Mouse (Mus musculus) embryonic facial prominence, embryonic 12.5 days (tissue): ENCODE data around the gene Catsperg1. TPM values are rescaled to one million over a fixed set of nuclear protein-coding genes. Genes with fewer than 3 reads are reported as not detected.

Source experiments
- ATAC-seq: fragments of 200-750 bp; cut with Nextera tagmentation; 2 replicates; pipeline ENCODE4 v1.8.0; 2017; ENCODE audit not compliant: insufficient number of reproducible peaks, insufficient read depth, low FRiP score, low TSS enrichment
- H3K27ac ChIP-seq: fragments of 300-500 bp; sonication (generic); 2 replicates; pipeline ENCODE4 v1.5.1; 2016; ENCODE audit warnings: mild to moderate bottlenecking
- H3K27me3 ChIP-seq: fragments of 300-500 bp; sonication (generic); 2 replicates; pipeline ENCODE4 v1.6.1; 2016; ENCODE audit warnings: mild to moderate bottlenecking, moderate library complexity
- H3K36me3 ChIP-seq: fragments of 300-500 bp; sonication (generic); 2 replicates; pipeline ENCODE4 v1.6.1; 2016; ENCODE audit warnings: mild to moderate bottlenecking
- H3K4me1 ChIP-seq: fragments of 300-500 bp; sonication (generic); 2 replicates; pipeline ENCODE4 v1.6.1; 2016
- H3K4me2 ChIP-seq: fragments of 300-500 bp; sonication (generic); replicated peaks from 2 replicates; pipeline ENCODE4 v1.6.1; 2016; ENCODE audit warnings: mild to moderate bottlenecking, moderate library complexity
- H3K4me3 ChIP-seq: fragments of 300-500 bp; sonication (generic); 2 replicates; pipeline ENCODE4 v1.5.1; 2016; ENCODE audit warnings: mild to moderate bottlenecking
- H3K9ac ChIP-seq: fragments of 300-500 bp; sonication (generic); 2 replicates; pipeline ENCODE4 v1.6.1; 2016; ENCODE audit warnings: mild to moderate bottlenecking, moderate library complexity
- H3K9me3 ChIP-seq: fragments of 300-500 bp; sonication (generic); 2 replicates; pipeline ENCODE4 v1.6.1; 2016; ENCODE audit warnings: mild to moderate bottlenecking, moderate library complexity
- WGBS: fragments of 180-500 bp; shearing (Covaris S2); methylation state at CpG from one replicate; pipeline ENCODE4 v1.1.7; 2016; 5-methylcytosine and 5-hydroxymethylcytosine counted together
- polyA plus RNA-seq: library from polyadenylated mRNA; unstranded; fragments of >200 nt; fragmentation: Nextera tagmentation; extraction: Ambion mirVana; gene quantifications from 2 replicates; pipeline ENCODE4 v1.2.1, GENCODE M21; 2016

Catsperg1 gene
- polyA plus RNA-seq, 1 experiment from 2014 or later, result 0.37 TPM

DNA sequence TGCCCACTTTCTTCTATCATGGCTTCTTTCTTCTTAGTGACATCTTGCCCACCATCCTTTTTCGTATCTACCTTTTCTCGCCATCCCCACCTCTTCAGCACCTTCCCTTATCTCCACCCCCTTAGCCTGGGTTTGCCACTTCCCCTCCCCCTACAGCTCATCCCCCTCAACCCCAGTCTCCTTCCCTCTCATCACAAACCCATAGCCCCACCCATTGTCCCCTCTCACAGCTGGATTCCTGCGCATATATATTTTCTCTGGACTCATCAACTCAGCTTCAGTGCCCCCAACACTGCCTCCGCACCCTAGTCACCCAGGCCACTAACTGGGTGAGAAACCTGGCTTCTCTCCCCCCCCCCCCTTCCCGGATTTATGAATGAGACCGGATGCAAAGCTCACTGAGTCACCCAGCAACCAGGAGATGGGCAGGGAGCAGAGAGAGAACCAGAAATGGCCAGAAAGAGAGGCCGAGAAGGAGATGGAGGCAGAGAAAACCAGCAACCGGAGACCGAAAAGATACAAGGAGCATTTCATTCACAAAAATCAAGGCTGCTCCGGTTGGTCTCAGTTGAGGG, 45.6 kb downstream of the Catsperg1 start:
- peak overlapping the region; percentile 59; the same call in 1 of the 2 replicates for H3K9ac ChIP-seq
- H3K9me3 ChIP-seq, result no peaks in the 10 kb centered on the region
- 3% methylated on average over 10 of the region's 10 CpGs for WGBS
- H3K4me2 ChIP-seq, result peak overlapping the region; percentile 83
- H3K4me3 ChIP-seq, result peak overlapping the region; percentile 73
- ATAC-seq, result no peak
- H3K27me3 ChIP-seq, result peaks cover 37% of the 10 kb centered on the region
- H3K4me1 ChIP-seq, result peaks cover 30% of the 10 kb centered on the region
- peak overlapping the region; percentile 80; the same call in 1 of the 2 replicates for H3K27ac ChIP-seq
- H3K36me3 ChIP-seq, result peaks cover 6% of the 10 kb centered on the region

DNA sequence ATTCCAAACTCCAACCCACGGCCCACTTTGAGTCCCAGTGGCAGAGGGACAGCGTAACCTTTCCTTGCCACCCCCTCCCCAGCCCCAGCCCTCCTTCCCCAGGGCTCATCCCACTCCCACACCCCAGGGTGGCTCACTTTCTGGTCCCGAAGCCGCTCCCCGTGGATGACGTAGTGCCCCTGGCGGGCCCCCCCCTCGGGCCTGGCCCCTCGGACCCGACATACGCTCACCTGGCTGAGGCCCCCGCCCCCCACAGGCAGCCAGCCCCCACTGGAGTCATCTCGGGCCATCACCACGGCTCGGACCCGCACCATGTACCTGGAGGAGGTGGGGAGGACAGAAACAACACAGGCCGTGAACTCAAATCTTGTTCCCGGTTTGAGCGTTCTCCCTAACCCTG, 46.2 kb downstream of the Catsperg1 start:
- H3K9ac ChIP-seq, result peak overlapping the region; percentile 59; the same call in 1 of the 2 replicates
- peaks cover 36% of the 10 kb centered on the region for H3K4me1 ChIP-seq
- 0 out of 2 replicates have a peak overlapping the region, but pooled peaks have one; percentile 80 for H3K27ac ChIP-seq

DNA sequence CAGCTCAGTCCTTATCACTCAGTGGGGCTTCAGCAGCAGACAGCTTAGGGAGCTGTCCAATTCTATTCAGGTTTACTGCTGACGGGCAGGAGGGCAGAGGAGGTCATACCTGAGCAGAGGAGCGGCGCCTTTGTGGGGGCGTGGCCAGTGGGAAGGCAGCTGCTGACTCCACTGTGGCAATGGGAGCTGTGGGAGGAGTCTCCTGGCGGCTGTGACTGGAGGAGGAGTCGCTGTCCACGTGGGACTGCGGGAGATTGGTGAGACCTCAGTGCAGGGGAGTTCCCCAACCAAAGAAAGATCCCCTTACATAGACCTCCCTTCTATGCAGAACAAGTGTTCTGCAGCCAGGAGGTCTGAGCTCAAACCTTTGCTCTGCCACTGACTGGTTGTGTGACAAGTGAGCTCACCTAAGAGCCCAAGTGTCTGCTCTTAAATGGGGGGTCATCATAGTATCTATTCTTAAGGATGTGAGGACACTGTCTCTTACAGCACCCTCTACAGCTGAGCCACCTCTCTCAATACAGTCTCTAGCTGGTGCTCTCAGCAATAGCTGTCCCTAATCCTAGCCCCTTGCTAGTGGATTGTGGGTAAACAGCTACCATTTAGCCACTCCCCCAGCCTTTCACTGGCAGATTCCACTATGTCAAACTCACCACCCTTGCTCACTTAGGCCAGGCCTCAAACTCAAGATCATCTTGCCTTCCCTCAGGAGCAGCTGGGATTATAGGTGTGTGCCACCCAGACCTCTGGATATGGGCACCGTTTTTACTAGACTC, 50.9 kb downstream of the Catsperg1 start:
- H3K4me1 ChIP-seq, result peaks cover 14% of the 10 kb centered on the region
- no peak overlapping the region for H3K4me2 ChIP-seq
- H3K36me3 ChIP-seq, result peaks cover 8% of the 10 kb centered on the region
- 0 out of 2 replicates have a peak, but pooled peaks have one; percentile 16 for ATAC-seq
- H3K9ac ChIP-seq, result no peak overlapping the region
- H3K27ac ChIP-seq, result no peak overlapping the region
- no peak overlapping the region for H3K4me3 ChIP-seq
- no peaks in the 10 kb centered on the region for H3K9me3 ChIP-seq
- WGBS, result 17% methylated on average over 9 of the region's 9 CpGs
- H3K27me3 ChIP-seq, result peaks cover 22% of the 10 kb centered on the region

More for the DNA sequence above, 46.2 kb downstream of the Catsperg1 start:
- Histone ChIP-seq H3K4me3 (peak overlapping the region; percentile 73), H3K4me2 (peak overlapping the region; percentile 83), H3K36me3 (peaks cover under 1% of the 10 kb centered on the region), H3K9me3 (no peaks in the 10 kb centered on the region), H3K27me3 (peaks cover 32% of the 10 kb centered on the region)
- no peak for ATAC-seq
- whole genome bisulfite sequencing, result 11% methylated on average over 19 of the region's 19 CpGs

GRCm38 (mm10) chr7:29162294-29162693, 51.5 kb downstream of the Catsperg1 start:
- Histone ChIP-seq H3K27me3 (peaks cover 22% of the 10 kb centered on the region), H3K36me3 (peaks cover 8% of the 10 kb centered on the region), H3K4me2 (no peak overlapping the region), H3K9me3 (no peaks in the 10 kb centered on the region), H3K4me1 (peaks cover 8% of the 10 kb centered on the region), H3K9ac (no peak overlapping the region), H3K4me3 (no peak overlapping the region), H3K27ac (no peak overlapping the region)
- no peak for ATAC-seq
- 78% methylated on average over 5 of the region's 5 CpGs for WGBS

DNA sequence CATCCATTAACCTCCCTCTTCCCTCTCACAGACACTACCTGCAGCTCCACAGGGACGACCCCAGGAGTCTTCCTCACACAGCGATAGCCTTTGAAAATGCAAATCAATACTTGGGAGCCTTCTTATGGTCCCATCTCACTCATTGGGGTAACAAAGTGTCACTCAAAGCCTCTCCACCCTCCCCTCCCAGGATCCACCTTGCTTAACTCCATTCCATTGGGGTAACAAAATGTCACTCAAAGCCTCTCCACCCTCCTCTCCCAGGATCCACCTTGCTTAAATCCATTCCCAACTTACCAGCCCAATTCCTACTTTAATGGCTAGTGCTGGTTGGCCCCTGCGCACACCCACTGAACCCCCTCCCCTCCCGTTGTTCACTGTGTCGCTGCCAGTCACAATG, 55.6 kb downstream of the Catsperg1 start:
- 2% methylated on average over 5 of the region's 5 CpGs for WGBS
- ATAC-seq, result no peak
- H3K36me3 ChIP-seq, result peaks cover 8% of the 10 kb centered on the region
- no peak overlapping the region for H3K27ac ChIP-seq
- H3K27me3 ChIP-seq, result peaks cover 20% of the 10 kb centered on the region
- no peak overlapping the region for H3K4me2 ChIP-seq
- no peak overlapping the region for H3K9ac ChIP-seq
- H3K4me3 ChIP-seq, result no peak overlapping the region
- H3K9me3 ChIP-seq, result 0 out of 2 replicates have a peak, but pooled peaks cover 5% of the 10 kb centered on the region
- peaks cover 11% of the 10 kb centered on the region for H3K4me1 ChIP-seq

GRCm38 (mm10) chr7:29155838-29156782, 57.7 kb downstream of the Catsperg1 start, which contains the start of gene Fam98c:
TSS of gene Fam98c (minus strand) at chr7:29156234.
- ATAC-seq, result peak; percentile 68
- Histone ChIP-seq H3K4me1 (0 out of 2 replicates have a peak, but pooled peaks cover 3% of the 10 kb centered on the region), H3K36me3 (peaks cover under 1% of the 10 kb centered on the region; the same call in 1 of the 2 replicates), H3K27ac (peak within 1 kb of the TSS; percentile 88), H3K4me3 (peak within 1 kb of the TSS; percentile 73), H3K27me3 (peaks cover 20% of the 10 kb centered on the region), H3K4me2 (peak within 1 kb of the TSS; percentile 99), H3K9me3 (0 out of 2 replicates have a peak, but pooled peaks cover 5% of the 10 kb centered on the region), H3K9ac (peak within 1 kb of the TSS; percentile 77)
- 4% methylated on average over 65 of the region's 68 CpGs for whole genome bisulfite sequencing

GRCm38 (mm10) chr7:29155196-29155837, 58.5 kb downstream of the Catsperg1 start:
- Histone ChIP-seq H3K4me1 (0 out of 2 replicates have a peak, but pooled peaks cover 3% of the 10 kb centered on the region), H3K9me3 (0 out of 2 replicates have a peak, but pooled peaks cover 5% of the 10 kb centered on the region), H3K4me3 (peak overlapping the region; percentile 73), H3K4me2 (peak overlapping the region; percentile 99), H3K27me3 (peaks cover 20% of the 10 kb centered on the region), H3K27ac (peak overlapping the region; percentile 88), H3K36me3 (no peaks in the 10 kb centered on the region), H3K9ac (peak overlapping the region; percentile 77)
- peak; percentile 72 for ATAC-seq
- WGBS, result 6% methylated on average over 37 of the region's 37 CpGs

GRCm38 (mm10) chr7:29154018-29154720, 59.7 kb downstream of the Catsperg1 start:
- Histone ChIP-seq H3K9me3 (0 out of 2 replicates have a peak, but pooled peaks cover 5% of the 10 kb centered on the region), H3K9ac (no peak overlapping the region), H3K4me1 (0 out of 2 replicates have a peak, but pooled peaks cover 3% of the 10 kb centered on the region), H3K27ac (no peak overlapping the region), H3K4me3 (no peak overlapping the region), H3K4me2 (no peak overlapping the region), H3K27me3 (peaks cover 17% of the 10 kb centered on the region), H3K36me3 (no peaks in the 10 kb centered on the region)
- WGBS, result 94% methylated on average over 14 of the region's 14 CpGs
- ATAC-seq, result no peak

GRCm38 (mm10) chr7:29151486-29151885, 62.3 kb downstream of the Catsperg1 start:
- H3K36me3 ChIP-seq, result no peaks in the 10 kb centered on the region
- H3K27me3 ChIP-seq, result no peaks in the 10 kb centered on the region
- 0 out of 2 replicates have a peak, but pooled peaks cover 5% of the 10 kb centered on the region for H3K9me3 ChIP-seq
- no peak overlapping the region for H3K4me3 ChIP-seq
- no peak overlapping the region for H3K27ac ChIP-seq
- no peak overlapping the region for H3K4me2 ChIP-seq
- no peak overlapping the region for H3K9ac ChIP-seq
- ATAC-seq, result no peak
- H3K4me1 ChIP-seq, result 0 out of 2 replicates have a peak, but pooled peaks cover 3% of the 10 kb centered on the region
- 61% methylated on average over 10 of the region's 10 CpGs for WGBS

DNA sequence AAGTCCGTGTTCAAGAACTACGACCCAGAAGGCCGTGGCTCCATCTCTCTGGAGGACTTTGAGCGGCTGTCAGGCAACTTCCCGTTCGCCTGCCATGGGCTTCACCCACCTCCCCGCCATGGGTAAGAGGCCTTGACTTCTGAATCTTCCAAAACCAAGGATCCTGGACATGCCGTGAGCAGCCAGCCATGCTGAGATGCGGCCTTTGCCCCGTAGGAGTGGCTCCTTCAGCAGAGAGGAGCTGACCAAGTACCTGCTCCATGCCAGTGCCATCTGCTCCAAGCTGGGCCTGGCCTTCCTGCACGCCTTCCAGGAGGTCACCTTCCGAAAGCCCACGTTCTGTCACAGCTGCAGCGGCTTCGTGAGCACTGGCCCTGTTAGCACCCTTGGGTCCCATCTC, 65.1 kb downstream of the Catsperg1 start:
- WGBS, result 88% methylated on average over 15 of the region's 15 CpGs
- Histone ChIP-seq H3K4me2 (no peak overlapping the region), H3K9me3 (no peaks in the 10 kb centered on the region), H3K4me3 (no peak overlapping the region), H3K36me3 (no peaks in the 10 kb centered on the region), H3K4me1 (no peaks in the 10 kb centered on the region), H3K27me3 (no peaks in the 10 kb centered on the region), H3K27ac (no peak overlapping the region), H3K9ac (no peak overlapping the region)
- ATAC-seq, result no peak
